Mouse (Mus musculus): ENCODE measurements around the gene Aplp1.

Gene Aplp1

DNA sequence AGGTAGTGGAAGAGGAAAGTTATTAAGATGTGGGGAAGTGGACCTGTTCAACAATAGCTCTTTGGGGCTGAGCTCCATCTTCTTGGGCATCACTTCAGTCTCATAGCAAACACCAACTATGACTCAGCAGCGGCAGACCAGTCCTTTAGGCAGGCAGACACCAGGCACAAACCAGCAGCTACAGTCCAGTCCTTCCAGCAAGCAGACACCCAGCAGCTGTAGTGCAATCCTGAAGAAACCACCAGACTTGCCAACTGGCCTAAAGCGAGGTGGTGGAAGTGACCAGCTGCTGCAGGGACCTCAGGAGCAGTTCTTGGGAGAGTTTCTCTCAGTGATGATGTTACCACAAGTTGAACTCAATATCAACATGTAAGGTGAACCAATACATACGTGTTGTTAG lies 36.7 kb downstream of the Aplp1 start:
- no peak for DNase-seq

DNA sequence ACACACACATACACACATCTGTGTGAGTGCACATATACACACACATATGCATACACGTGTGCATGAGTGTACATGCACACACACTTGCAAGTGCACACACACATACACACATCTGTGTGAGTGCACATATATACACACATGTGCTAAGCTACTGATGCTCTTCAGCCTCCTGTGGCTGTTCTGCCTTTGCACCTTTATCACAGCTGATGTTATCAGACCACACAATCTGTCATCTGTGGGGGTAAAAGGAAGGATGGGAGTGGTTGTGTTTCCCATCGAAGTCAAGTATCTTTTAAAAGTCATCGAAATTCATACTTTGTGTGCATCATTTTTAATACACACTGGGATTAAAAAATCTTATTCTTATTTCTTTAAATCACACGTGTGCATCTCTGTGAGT lies 43.0 kb downstream of the Aplp1 start:
- DNase-seq = no peak

DNA sequence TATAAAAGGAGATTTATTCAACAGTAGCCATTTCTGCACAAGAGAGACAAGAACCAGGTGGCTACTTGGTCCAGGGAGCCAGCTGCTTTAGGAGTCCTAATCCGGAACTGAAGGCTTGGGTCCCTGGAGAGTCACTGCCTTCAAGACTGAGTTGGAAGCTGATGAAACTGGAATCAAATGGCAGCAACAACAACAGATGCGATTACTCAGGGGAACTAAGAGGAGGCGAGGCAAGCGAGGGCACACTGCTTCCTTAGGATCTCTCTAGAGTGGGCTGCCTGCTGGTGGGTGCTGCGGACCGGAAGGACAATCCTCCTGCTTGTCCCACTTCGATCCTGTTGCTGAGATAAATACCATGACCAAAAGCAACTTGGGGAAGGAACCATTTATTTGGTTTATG lies 45.7 kb downstream of the Aplp1 start:
- DNase-seq = no peak

DNA sequence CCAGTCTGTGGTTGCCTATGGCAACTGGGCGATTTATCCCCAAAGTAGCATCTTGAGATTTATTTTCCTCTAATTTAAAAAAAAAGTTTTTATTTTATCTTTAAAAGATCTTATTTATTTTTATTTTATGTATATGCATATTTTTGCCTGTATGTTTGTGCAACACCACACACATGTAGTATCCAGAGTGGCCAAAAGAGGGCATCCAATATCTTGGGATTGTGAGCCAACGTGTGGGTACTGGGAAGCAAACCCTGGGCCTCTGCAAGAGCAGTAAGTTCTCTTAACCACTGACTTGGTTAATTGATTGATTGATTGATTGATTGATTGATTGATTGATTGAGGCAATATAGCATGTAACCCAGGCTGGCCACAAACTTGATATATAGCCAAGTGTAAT lies 50.5 kb downstream of the Aplp1 start:
- no peak for DNase-seq

DNA sequence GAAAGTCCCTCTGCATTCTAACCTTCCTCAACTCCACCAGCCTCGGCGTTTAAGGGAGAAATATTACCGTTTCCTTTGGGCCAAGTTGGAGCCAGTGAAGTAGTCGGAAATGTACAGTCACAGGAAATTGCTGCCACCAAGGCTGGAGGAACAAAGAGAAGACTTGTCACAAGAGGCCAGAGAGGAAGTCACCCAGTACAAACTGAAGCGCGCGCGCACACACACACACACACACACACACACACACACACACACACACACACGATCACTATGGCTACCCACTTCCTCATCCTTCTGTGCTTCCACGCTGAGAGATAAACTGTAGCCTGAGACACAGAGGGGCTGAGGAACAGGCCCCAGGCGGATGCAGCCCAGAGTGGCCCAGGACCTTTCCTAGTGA lies 51.0 kb downstream of the Aplp1 start:
- DNase-seq = peak; percentile 70 to 74

DNA sequence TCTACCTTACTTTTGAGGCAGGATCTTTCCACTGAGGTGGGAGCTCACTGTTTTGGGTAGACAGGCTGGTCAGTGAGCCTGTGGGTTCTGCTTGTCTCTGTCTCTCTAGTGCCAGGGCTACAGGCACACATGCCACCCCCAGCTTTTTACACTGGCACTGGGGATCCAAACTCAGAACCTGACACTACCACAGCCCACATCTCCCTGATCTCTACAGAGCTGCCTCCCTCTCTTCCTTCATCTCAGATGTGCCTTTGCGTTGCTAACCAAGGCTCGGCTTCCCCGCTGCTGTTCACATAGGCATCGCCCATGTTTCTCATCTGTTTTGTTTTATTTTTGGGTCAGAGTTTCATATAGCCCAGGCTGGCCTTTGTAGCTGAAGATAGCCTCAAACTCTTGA lies 51.7 kb downstream of the Aplp1 start:
- DNase-seq = no peak

DNA sequence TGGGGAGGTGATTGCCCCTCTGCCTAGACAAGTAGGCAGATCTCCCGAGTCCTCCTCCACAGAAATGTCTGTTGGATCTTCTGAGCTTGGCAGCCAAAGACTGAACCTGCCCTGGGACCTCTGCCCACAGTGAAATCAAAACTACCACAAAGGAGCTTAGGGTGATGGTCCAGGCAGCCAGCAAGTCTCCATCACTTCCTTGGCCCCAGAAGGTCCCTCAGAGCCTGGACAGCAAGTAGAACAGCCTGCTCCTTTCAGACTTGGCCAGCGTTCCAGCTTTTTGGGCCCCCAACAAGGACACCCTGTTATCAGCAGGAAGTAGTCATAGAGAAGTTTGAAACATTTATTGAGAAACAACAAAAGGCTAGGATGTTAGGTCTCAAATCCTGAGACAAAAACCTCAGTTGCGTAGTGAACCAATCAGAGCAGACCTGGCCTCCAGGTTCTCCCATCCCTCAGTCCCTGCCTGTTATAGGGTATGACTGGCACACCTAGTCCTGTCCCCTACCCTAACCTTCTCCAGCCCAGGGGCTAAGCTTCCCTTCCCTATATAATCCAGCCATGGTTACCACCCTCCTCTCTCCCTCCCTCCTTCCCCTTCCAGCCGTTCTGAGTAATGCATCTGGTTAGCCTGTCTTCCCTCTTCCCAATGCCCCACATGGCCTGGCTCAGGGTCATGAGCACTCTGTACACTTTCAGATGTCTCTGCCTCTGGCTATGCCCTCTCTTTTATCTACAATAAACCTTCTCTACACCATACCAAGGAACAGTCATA lies 52.4 kb downstream of the Aplp1 start:
- DNase-seq = no peak
